Mouse (Mus musculus) bone marrow, adult 2 months (tissue): Measurements from ENCODE around the gene Ftl1-ps1. TPM values are rescaled to one million over a fixed set of nuclear protein-coding genes. Genes with fewer than 3 reads are reported as not detected.
A peak's percentile ranks its signal among the peaks of the same experiment; 100 is the strongest.

Source experiments
- H3K27ac ChIP-seq: fragments of 200-500 bp; 2 replicates; pipeline ENCODE4 v1.5.1; 2012; ENCODE audit warnings: low read depth, mild to moderate bottlenecking, control low read depth, inconsistent platforms, low read length; ENCODE audit not compliant: control insufficient read depth, poor library complexity, insufficient read depth
- H3K4me1 ChIP-seq: fragments of 200-500 bp; 2 replicates; pipeline ENCODE4 v1.6.1; 2011; ENCODE audit warnings: low read length; ENCODE audit not compliant: control insufficient read depth, insufficient read depth
- H3K4me3 ChIP-seq: fragments of 200-500 bp; replicated peaks from 2 replicates; pipeline ENCODE3; 2011; ENCODE audit warnings: mild to moderate bottlenecking, low read depth, low read length, control low read depth; ENCODE audit not compliant: control insufficient read depth
- CTCF ChIP-seq: fragments of 200-500 bp; IDR thresholded peaks from 2 replicates; pipeline ENCODE4 v1.5.1; 2011; ENCODE audit warnings: low read length, control low read depth; ENCODE audit not compliant: control insufficient read depth, insufficient read depth
- POLR2A ChIP-seq: fragments of 200-500 bp; IDR thresholded peaks from 2 replicates; pipeline ENCODE4 v1.6.1; 2011; ENCODE audit warnings: low read depth, mild to moderate bottlenecking, control low read depth, low read length, borderline replicate concordance; ENCODE audit not compliant: control insufficient read depth
- WGBS: fragments of 180-500 bp; shearing (Covaris S2); methylation state at CpG from one replicate; pipeline ENCODE4 v1.1.7; 2018; 5-methylcytosine and 5-hydroxymethylcytosine counted together
- polyA plus RNA-seq: library from polyadenylated mRNA; stranded (reverse); fragments of >200 nt; gene quantifications from 2 replicates; pipeline ENCODE4 v1.2.4, GENCODE M21; 2011; ENCODE audit warnings: low replicate concordance; ENCODE audit not compliant: missing spikeins, insufficient read depth, insufficient read length

The Ftl1-ps1 gene
- 295 and 726 TPM in 2 replicates for polyA plus RNA-seq

DNA sequence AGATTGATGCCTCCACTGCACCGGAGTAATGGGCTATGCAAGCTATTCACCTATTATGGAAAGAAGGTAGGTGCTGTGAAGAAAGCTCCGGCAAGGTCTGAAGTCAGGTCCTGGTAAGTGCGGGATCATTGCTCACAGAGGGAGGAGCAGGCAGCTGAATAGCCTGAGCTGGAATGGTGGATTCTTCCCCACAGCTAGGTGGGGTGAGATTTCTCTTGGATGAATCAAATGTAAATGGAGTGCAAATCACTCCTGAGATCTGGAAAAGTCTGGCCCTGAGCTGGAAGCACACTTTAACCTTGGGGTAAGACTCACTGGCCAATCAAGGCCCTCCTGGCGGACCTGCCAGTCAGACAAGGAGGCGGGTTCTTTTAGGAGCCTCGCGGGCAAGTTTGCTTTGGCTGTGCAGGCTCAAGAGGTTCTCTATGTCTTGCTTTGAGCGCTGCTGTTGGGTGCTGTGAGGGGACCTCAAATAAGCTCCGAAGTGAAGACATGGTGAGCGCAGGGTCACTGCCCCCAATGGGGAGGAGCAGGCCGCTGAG is at the start of gene Ftl1-ps1:
Gene Ftl1-ps1 (plus strand): TSS at position 397 of the 542 bp plus-strand sequence.
- 29% methylated on average over 11 of the region's 11 CpGs for WGBS
- TF ChIP-seq CTCF (no peak), POLR2A (no peak)

DNA sequence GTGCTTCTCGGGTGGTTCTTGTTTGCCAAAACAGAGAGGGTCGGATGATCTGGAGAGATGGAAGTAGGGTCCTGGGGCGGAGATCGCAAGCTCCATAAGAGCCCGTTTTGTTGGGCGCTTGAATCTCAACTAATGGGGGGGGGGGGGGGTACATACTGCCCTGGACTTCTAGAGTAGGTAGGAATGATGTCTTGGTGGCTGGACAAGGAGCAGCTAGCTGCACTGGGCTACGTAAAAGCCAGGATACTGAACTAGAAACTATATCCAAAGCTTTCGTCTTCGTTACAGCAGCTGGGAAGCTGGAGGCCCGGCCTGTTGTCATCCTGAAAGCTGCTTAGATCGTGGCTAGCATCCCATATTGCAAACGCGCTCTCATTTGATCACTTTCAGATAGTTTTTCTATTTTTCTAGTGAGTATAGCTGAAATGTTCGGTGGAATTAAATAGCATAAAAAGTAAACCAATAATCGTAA is 49.0 kb upstream of the Ftl1-ps1 start:
- Histone ChIP-seq H3K27ac (peak overlapping the region; percentile 93; the same call in 1 of the 2 replicates), H3K4me1 (no peaks in the 10 kb centered on the region), H3K4me3 (peak overlapping the region; percentile 95)
- WGBS, result 2% methylated on average over 15 of the region's 15 CpGs
- TF ChIP-seq POLR2A, result no peak

More for the DNA sequence above, at the start of gene Ftl1-ps1:
- Histone ChIP-seq H3K4me3 (no peak within 1 kb of the TSS), H3K4me1 (no peaks in the 10 kb centered on the region), H3K27ac (no peak within 1 kb of the TSS)

DNA sequence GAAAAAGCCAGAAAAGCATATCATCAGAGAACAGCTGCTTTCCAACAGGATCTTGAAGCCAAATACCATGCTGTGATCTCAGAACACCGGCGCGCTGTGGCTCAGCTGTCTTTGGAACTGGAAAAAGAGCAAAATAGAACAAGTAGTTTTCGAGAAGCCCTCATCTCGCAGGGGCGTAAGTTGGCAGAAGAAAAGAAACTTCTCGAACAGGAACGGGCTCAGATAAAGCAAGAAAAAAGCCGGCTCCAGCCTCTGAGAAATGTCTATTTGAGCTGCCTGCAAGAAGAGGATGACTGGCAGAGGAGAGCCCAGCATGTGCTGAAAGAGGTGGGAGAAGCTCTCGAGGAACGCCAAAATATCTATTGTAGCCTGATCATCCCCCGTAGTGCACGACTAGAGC is 43.0 kb upstream of the Ftl1-ps1 start:
- Histone ChIP-seq H3K27ac (no peak overlapping the region), H3K4me3 (no peak overlapping the region), H3K4me1 (no peaks in the 10 kb centered on the region)
- TF ChIP-seq CTCF (no peak), POLR2A (no peak)
- WGBS, result 93% methylated on average over 13 of the region's 13 CpGs

DNA sequence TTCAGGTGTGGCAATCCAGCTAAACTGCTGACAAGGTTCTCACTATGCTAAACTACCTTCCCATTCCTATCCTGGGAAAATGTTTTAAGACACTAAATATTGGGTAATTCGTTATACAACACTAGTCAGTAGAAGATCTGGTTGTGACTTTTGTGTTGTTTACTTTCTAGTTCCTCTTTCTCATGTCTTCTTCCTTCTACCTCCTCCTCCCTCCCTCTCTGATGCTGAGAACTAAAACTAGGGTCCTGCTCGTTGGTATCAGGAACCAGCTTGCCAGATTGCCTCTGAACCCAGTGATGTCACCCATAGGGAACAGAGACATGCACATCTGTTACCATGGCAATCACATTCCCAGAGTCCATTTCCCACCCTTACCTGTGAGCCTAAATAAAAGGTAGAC is 37.3 kb upstream of the Ftl1-ps1 start:
- WGBS, result 22% methylated on average over 2 of the region's 2 CpGs
- no peak overlapping the region for H3K4me3 ChIP-seq
- no peaks in the 10 kb centered on the region; the same call in 1 of the 2 replicates for H3K4me1 ChIP-seq
- no peak overlapping the region for H3K27ac ChIP-seq
- TF ChIP-seq POLR2A (no peak), CTCF (no peak)

DNA sequence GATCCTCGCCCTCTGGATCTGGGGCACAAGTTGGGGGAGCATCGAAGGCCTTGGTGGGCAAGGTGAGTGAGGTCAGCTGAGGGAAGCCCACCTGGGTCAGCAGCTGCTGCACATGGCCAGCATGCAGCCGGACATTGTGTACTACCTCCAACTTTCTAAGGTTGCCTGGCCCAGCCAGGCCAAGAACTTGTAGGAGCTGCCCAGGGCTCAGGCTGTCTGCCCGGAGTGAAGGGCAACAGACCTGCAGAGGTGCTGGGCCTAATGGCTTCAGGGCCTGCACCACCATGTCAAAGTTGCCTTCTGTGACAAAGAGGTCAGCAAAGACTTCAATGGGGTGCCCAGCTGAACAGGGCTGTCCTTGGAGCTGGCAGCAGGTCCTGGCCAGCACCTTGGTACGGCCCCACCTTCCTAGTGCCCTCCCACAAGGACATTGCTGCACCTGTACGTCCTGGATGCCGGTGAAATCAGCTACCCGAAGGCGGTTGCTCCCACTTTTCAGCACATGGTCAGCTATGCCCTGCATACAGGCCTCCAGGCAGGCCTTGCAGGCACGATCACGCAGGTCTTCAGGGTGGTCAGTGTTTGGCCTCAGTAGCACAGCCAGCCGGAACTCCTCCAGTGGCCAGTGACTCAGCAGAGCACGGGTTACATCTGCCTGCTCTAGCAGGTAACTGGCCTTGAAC is 36.2 kb upstream of the Ftl1-ps1 start:
- H3K4me3 ChIP-seq, result no peak overlapping the region
- no peak for TF ChIP-seq POLR2A
- TF ChIP-seq CTCF, result no peak
- 75% methylated on average over 13 of the region's 13 CpGs for WGBS
- no peaks in the 10 kb centered on the region; the same call in 1 of the 2 replicates for H3K4me1 ChIP-seq
- no peak overlapping the region for H3K27ac ChIP-seq

DNA sequence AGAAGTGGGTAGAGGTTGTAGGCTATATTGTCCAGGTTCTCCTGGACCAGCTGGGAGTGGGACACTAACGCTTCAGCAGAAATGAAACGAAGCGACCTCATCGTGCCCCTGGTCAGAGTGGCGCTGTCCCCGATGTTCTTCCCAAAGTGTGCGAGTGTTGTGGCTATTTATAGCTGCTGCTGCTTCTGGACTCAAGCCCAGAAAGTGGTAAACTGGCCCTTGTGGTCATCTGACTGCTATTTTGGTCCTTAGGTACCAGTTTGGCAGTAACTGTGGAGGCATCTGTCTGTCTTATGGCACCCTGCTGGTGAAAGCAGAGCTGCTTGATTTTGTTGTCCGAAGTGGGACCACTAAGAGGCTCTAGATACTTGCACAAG is 35.6 kb upstream of the Ftl1-ps1 start, which contains the start of gene Lrrc14b:
Gene Lrrc14b (minus strand): TSS at position 147 of the 377 bp plus-strand sequence.
- no peak for TF ChIP-seq CTCF
- no peak for TF ChIP-seq POLR2A
- H3K27ac ChIP-seq, result no peak within 1 kb of the TSS
- H3K4me1 ChIP-seq, result no peaks in the 10 kb centered on the region; the same call in 1 of the 2 replicates
- no peak within 1 kb of the TSS for H3K4me3 ChIP-seq
- WGBS, result 31% methylated on average over 8 of the region's 8 CpGs

DNA sequence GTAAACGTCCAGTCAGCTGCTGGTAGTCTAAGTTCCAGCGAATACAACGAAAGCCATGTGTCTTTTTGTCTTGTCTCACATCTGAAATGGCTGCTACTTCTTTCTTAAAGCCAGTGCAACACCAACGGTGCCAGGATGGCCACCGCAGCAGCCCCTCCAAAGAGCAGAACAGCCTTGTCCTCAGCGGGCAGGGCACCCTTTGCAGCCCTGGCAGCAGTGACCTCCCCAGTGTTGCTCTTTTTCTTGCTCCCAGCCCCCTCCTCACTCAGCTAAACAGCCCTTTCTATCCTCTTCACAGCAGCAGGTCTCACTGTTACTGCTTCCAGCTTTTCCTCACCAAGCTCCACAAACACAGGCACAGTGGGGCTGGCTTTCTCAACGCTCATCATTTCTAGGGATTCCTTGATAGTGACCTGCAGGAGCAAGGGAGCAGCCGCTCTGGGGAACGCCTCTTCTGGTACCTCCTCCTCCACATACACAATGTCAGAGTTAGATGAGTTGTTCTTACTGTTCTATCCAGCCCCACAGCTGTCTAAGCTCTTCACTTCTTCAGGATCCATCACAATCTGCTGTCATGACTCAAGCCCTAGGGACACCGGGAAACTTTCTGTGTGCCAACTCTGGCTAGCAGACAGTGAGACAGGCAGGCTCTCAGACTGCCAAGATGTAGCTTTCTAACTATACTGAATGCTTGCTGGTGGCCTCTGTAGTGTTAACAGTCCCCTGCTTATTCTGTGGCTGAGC is 17.8 kb upstream of the Ftl1-ps1 start:
- no peak for TF ChIP-seq POLR2A
- TF ChIP-seq CTCF, result no peak
- H3K4me1 ChIP-seq, result no peaks in the 10 kb centered on the region
- WGBS, result 80% methylated on average over 10 of the region's 10 CpGs
- H3K27ac ChIP-seq, result no peak overlapping the region
- no peak overlapping the region for H3K4me3 ChIP-seq

- WGBS, result 73% methylated on average over 3 of the region's 3 CpGs
- Histone ChIP-seq H3K4me1 (no peaks in the 10 kb centered on the region), H3K4me3 (no peak overlapping the region), H3K27ac (no peak overlapping the region)
- no peak for TF ChIP-seq CTCF
- no peak for TF ChIP-seq POLR2A
Observed at GRCm38 (mm10) chr13:74382289-74382688, 17.2 kb upstream of the Ftl1-ps1 start.
